Mouse (Mus musculus) splenic B cell, adult 2 months (primary cell): ENCODE measurements around the gene Ssmem1.

ENCODE experiments used
- DNase-seq: peaks from one replicate; pipeline ENCODE4 v3.0.0-alpha.2; 2011; ENCODE audit warnings: low read depth, low spot score
- H3K27me3 ChIP-seq: 2 replicates; pipeline ENCODE4 v1.6.1; 2012; ENCODE audit warnings: mild to moderate bottlenecking, low read length, moderate library complexity, mixed read lengths; ENCODE audit not compliant: control insufficient read depth, poor library complexity, insufficient read depth, severe bottlenecking
- H3K36me3 ChIP-seq: 2 replicates; pipeline ENCODE4 v1.6.1; 2012; ENCODE audit warnings: mild to moderate bottlenecking, low read length, moderate library complexity, mixed read lengths; ENCODE audit not compliant: control insufficient read depth, poor library complexity, insufficient read depth, severe bottlenecking

Ssmem1 gene

GRCm38 (mm10) chr6:30486504-30486903 lies 23.1 kb upstream of the Ssmem1 start:
- DNase-seq = no peak
- Histone ChIP-seq H3K36me3 (peaks cover 15% of the 10 kb centered on the region), H3K27me3 (no peaks in the 10 kb centered on the region)

GRCm38 (mm10) chr6:30499049-30499448 lies 10.6 kb upstream of the Ssmem1 start:
- H3K36me3 ChIP-seq = peaks cover 18% of the 10 kb centered on the region; the same call in 1 of the 2 replicates
- no peaks in the 10 kb centered on the region for H3K27me3 ChIP-seq
- DNase-seq = no peak

- no peaks in the 10 kb centered on the region for H3K27me3 ChIP-seq
- peaks cover 1% of the 10 kb centered on the region; the same call in 1 of the 2 replicates for H3K36me3 ChIP-seq
- no peak for DNase-seq
Measured at GRCm38 (mm10) chr6:30508824-30509223, 825 bp upstream of the Ssmem1 start.

- H3K36me3 ChIP-seq = peaks cover 1% of the 10 kb centered on the region; the same call in 1 of the 2 replicates
- DNase-seq = peak; percentile 1
- no peaks in the 10 kb centered on the region for H3K27me3 ChIP-seq
Measured at GRCm38 (mm10) chr6:30510291-30510690, 642 bp downstream of the Ssmem1 start.

- no peaks in the 10 kb centered on the region for H3K36me3 ChIP-seq
- DNase-seq = no peak
- H3K27me3 ChIP-seq = no peaks in the 10 kb centered on the region
Measured at GRCm38 (mm10) chr6:30514242-30514641, 4.6 kb downstream of the Ssmem1 start.

- Histone ChIP-seq H3K27me3 (no peaks in the 10 kb centered on the region), H3K36me3 (no peaks in the 10 kb centered on the region)
Measured at GRCm38 (mm10) chr6:30520400-30520799, 10.8 kb downstream of the Ssmem1 start.

GRCm38 (mm10) chr6:30525456-30526332 lies 16.0 kb downstream of the Ssmem1 start:
- Histone ChIP-seq H3K36me3 (no peaks in the 10 kb centered on the region), H3K27me3 (no peaks in the 10 kb centered on the region)
- DNase-seq = no peak

More at GRCm38 (mm10) chr6:30520400-30520799, 10.8 kb downstream of the Ssmem1 start:
- DNase-seq = peak; percentile 4

- H3K36me3 ChIP-seq = no peaks in the 10 kb centered on the region
- H3K27me3 ChIP-seq = no peaks in the 10 kb centered on the region
- no peak for DNase-seq
Measured at GRCm38 (mm10) chr6:30526586-30527515, 17.2 kb downstream of the Ssmem1 start.

GRCm38 (mm10) chr6:30528800-30529199 lies 19.2 kb downstream of the Ssmem1 start:
- DNase-seq = no peak
- Histone ChIP-seq H3K36me3 (no peaks in the 10 kb centered on the region), H3K27me3 (no peaks in the 10 kb centered on the region)

- H3K36me3 ChIP-seq = no peaks in the 10 kb centered on the region
- H3K27me3 ChIP-seq = no peaks in the 10 kb centered on the region; the same call in 1 of the 2 replicates
- DNase-seq = peak; percentile 42
Measured at GRCm38 (mm10) chr6:30535340-30535739, 25.7 kb downstream of the Ssmem1 start.

GRCm38 (mm10) chr6:30538240-30538639 lies 28.6 kb downstream of the Ssmem1 start:
- H3K27me3 ChIP-seq = no peaks in the 10 kb centered on the region; the same call in 1 of the 2 replicates
- no peak for DNase-seq
- H3K36me3 ChIP-seq = no peaks in the 10 kb centered on the region

GRCm38 (mm10) chr6:30538800-30539199 lies 29.2 kb downstream of the Ssmem1 start:
- no peaks in the 10 kb centered on the region; the same call in 1 of the 2 replicates for H3K27me3 ChIP-seq
- DNase-seq = no peak

GRCm38 (mm10) chr6:30541009-30541799 lies 31.6 kb downstream of the Ssmem1 start, which contains the start of gene Cpa2:
Cpa2 (plus strand) TSS chr6:30541582.
- no peaks in the 10 kb centered on the region for H3K36me3 ChIP-seq
- no peaks in the 10 kb centered on the region for H3K27me3 ChIP-seq
- DNase-seq = no peak

More at GRCm38 (mm10) chr6:30538800-30539199, 29.2 kb downstream of the Ssmem1 start:
- H3K36me3 ChIP-seq = no peaks in the 10 kb centered on the region

GRCm38 (mm10) chr6:30542277-30542676 lies 32.6 kb downstream of the Ssmem1 start:
- Histone ChIP-seq H3K27me3 (no peaks in the 10 kb centered on the region; the same call in 1 of the 2 replicates), H3K36me3 (no peaks in the 10 kb centered on the region)
- no peak for DNase-seq
